ENCODE assay signal across 28 mouse cellular contexts in the genomic region with DNA sequence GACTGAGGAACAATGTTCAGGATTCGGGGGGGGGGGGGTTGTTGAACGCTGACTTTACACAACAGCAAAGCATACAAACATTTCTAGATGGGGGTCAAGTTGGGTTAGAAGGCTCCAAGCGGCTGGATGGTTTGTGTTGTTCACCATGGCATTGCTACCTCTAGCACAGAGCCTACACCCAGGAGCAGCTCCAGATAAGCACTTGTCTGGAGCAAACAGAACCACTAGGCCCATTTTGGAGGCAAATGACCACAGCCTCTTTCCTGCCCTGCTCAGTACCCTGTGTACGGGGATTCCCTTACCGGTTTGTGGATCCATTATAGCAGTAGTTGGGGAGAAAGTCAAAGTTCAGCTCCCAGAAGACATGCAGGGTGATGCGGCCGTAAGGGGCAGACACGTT. TPM values are rescaled to one million over a fixed set of nuclear protein-coding genes. Genes with fewer than 3 reads are reported as not detected.
DNase-seq lines count a peak whose midpoint lies in the region; ATAC-seq and TF ChIP-seq lines count a peak whose summit lies in the region.
"Had no signal": no experiment of that assay in that cellular context is flagged by ENCODE, and none has a peak within 500 bp of the region (broad histone marks: within the 10 kb centered on the region; RNA-seq: fewer than 3 reads in every experiment).

No protein-coding gene starts in this region.

- WGBS in liver, embryonic 11.5 days: 84% methylated on average over 8 of the region's 8 CpGs
- WGBS in liver, embryonic 14.5 days (ENCODE audit: insufficient replicate concordance): 63% methylated on average over 8 of the region's 8 CpGs
- WGBS in forebrain, embryonic 15.5 days: 90% methylated on average over 8 of the region's 8 CpGs
- 95% methylated on average over 8 of the region's 8 CpGs for WGBS in hindbrain, embryonic 10.5 days

- no peak overlapping the region for H3K4me2 ChIP-seq in liver, embryonic 11.5 days
- H3K4me2 ChIP-seq in liver, embryonic 14.5 days (ENCODE audit: low read depth): peak overlapping the region; percentile 53
- H3K4me2 ChIP-seq in forebrain, embryonic 15.5 days (replicated peaks): no peak overlapping the region
- H3K4me2 ChIP-seq: embryonic facial prominence, embryonic 13.5 days; forebrain, embryonic 13.5 days; heart, embryonic 11.5 days; hindbrain, embryonic 14.5 days had no signal

- H3K4me1 ChIP-seq in liver, embryonic 11.5 days (replicated peaks; ENCODE audit: control insufficient read depth, insufficient read depth, low read length): peaks cover 10% of the 10 kb centered on the region
- H3K4me1 ChIP-seq in liver, embryonic 14.5 days (replicated peaks; ENCODE audit: control insufficient read depth in 2 of 2, insufficient read depth in 2 of 2, low read length in 1 of 2): peaks cover 23 to 28% of the 10 kb centered on the region in 2 experiments
- no peaks in the 10 kb centered on the region for H3K4me1 ChIP-seq in forebrain, embryonic 15.5 days
- H3K4me1 ChIP-seq in hindbrain, embryonic 10.5 days (replicated peaks): no peaks in the 10 kb centered on the region
- H3K4me1 ChIP-seq: embryonic facial prominence, embryonic 13.5 days; forebrain, embryonic 13.5 days had no signal

- TF ChIP-seq CTCF in liver, embryonic 14.5 days (IDR thresholded peaks at IDR 0.05; ENCODE audit: low read depth): no peak

- no peaks in the 10 kb centered on the region for H3K27me3 ChIP-seq in liver, embryonic 11.5 days (replicated peaks; ENCODE audit: control insufficient read depth, insufficient read depth, low read length)
- H3K27me3 ChIP-seq in liver, embryonic 14.5 days (ENCODE audit: control insufficient read depth, insufficient read depth, low read length): no peaks in the 10 kb centered on the region
- no peaks in the 10 kb centered on the region for H3K27me3 ChIP-seq in forebrain, embryonic 15.5 days
- no peaks in the 10 kb centered on the region for H3K27me3 ChIP-seq in hindbrain, embryonic 10.5 days (ENCODE audit: insufficient read depth, poor library complexity, severe bottlenecking)
- H3K27me3 ChIP-seq: embryonic facial prominence, embryonic 13.5 days; forebrain, embryonic 13.5 days had no signal

- DNase-seq in c-Kit-positive CD71-positive TER-119-positive erythroid progenitor cells, embryonic 14.5 days (ENCODE audit: low spot score): peak; percentile 19
- DNase-seq in liver, embryonic 11.5 days (ENCODE audit: low spot score): no peak
- peak in 2 of 3 experiments; percentile 22 to 34 for DNase-seq in liver, embryonic 14.5 days (ENCODE audit: low read depth in 3 of 3, low spot score in 3 of 3)
- DNase-seq in spleen, postnatal 10 days (ENCODE audit: low spot score in 2 of 2): no peak
- no peak for DNase-seq in hindbrain, embryonic 10.5 days (ENCODE audit: low spot score)
- DNase-seq: adrenal gland, postnatal 10 days; adrenal gland, postnatal 36 days; cerebellum, adult 11 months; cerebellum, adult 2 months; cerebellum, adult 9-11 months; cerebellum, postnatal 25 days; embryo, embryonic 11 days; forebrain, postnatal 0 days; gastrocnemius, adult 2 months; gastrocnemius, postnatal 14 days; heart, adult 11 months had no signal

- no peak overlapping the region for H3K27ac ChIP-seq in liver, embryonic 11.5 days (ENCODE audit: low read depth, low read length)
- H3K27ac ChIP-seq in liver, embryonic 14.5 days: peak overlapping the region; percentile 67
- no peak overlapping the region for H3K27ac ChIP-seq in forebrain, embryonic 15.5 days (replicated peaks)
- H3K27ac ChIP-seq in hindbrain, embryonic 10.5 days: no peak overlapping the region
- H3K27ac ChIP-seq: embryonic facial prominence, embryonic 10.5 days; embryonic facial prominence, embryonic 13.5 days; forebrain, embryonic 10.5 days; forebrain, embryonic 13.5 days; gastrocnemius, adult 2 months; hindbrain, embryonic 14.5 days; hindbrain, postnatal 0 days had no signal

- no peaks in the 10 kb centered on the region for H3K9me3 ChIP-seq in liver, embryonic 11.5 days (ENCODE audit: control insufficient read depth, low read length)
- no peaks in the 10 kb centered on the region for H3K9me3 ChIP-seq in liver, embryonic 14.5 days (ENCODE audit: control insufficient read depth, low read length)
- H3K9me3 ChIP-seq in forebrain, embryonic 15.5 days: no peaks in the 10 kb centered on the region
- no peaks in the 10 kb centered on the region for H3K9me3 ChIP-seq in hindbrain, embryonic 10.5 days
- H3K9me3 ChIP-seq: embryonic facial prominence, embryonic 10.5 days; embryonic facial prominence, embryonic 13.5 days; forebrain, embryonic 10.5 days; forebrain, embryonic 13.5 days had no signal

- no peak overlapping the region for H3K4me3 ChIP-seq in liver, embryonic 11.5 days (ENCODE audit: low read depth, low read length)
- no peak overlapping the region for H3K4me3 ChIP-seq in liver, embryonic 14.5 days (ENCODE audit: insufficient read depth in 1 of 2, low read depth in 2 of 2, low read length in 2 of 2)
- H3K4me3 ChIP-seq in forebrain, embryonic 15.5 days: no peak overlapping the region
- H3K4me3 ChIP-seq in hindbrain, embryonic 10.5 days: no peak overlapping the region
- H3K4me3 ChIP-seq: embryonic facial prominence, embryonic 10.5 days; embryonic facial prominence, embryonic 13.5 days; forebrain, embryonic 10.5 days; forebrain, embryonic 13.5 days; gastrocnemius, adult 2 months had no signal

- ATAC-seq in liver, embryonic 11.5 days (replicated peaks; ENCODE audit: low FRiP score): peak; percentile 29; the same call in 1 of the 2 replicates
- peak; percentile 35 for ATAC-seq in liver, embryonic 14.5 days (ENCODE audit: insufficient read depth)
- no peak for ATAC-seq in forebrain, embryonic 15.5 days (replicated peaks)
- ATAC-seq: CD4-positive, CD25-positive, alpha-beta regulatory T cell, adult 4 months; forebrain, embryonic 13.5 days; forebrain, postnatal 0 days; hindbrain, postnatal 0 days; inflammation-experienced regulatory T-cells, adult 6 months had no signal

- no peaks in the 10 kb centered on the region for H3K36me3 ChIP-seq in liver, embryonic 11.5 days (ENCODE audit: control insufficient read depth, insufficient read depth, low read length)
- no peaks in the 10 kb centered on the region for H3K36me3 ChIP-seq in liver, embryonic 14.5 days (replicated peaks; ENCODE audit: control insufficient read depth, insufficient read depth, low read depth)
- peaks cover 73% of the 10 kb centered on the region for H3K36me3 ChIP-seq in forebrain, embryonic 15.5 days
- H3K36me3 ChIP-seq in hindbrain, embryonic 10.5 days: peaks cover 86% of the 10 kb centered on the region

- TF ChIP-seq EP300 in liver, embryonic 14.5 days (IDR thresholded peaks at IDR 0.05; ENCODE audit: low read depth): no peak

- no peak overlapping the region for H3K9ac ChIP-seq in liver, embryonic 11.5 days (ENCODE audit: low read depth, low read length)
- H3K9ac ChIP-seq in liver, embryonic 14.5 days (replicated peaks): no peak overlapping the region
- H3K9ac ChIP-seq in forebrain, embryonic 15.5 days (replicated peaks): no peak overlapping the region
- H3K9ac ChIP-seq: embryonic facial prominence, embryonic 13.5 days; forebrain, embryonic 13.5 days; forebrain, postnatal 0 days; hindbrain, embryonic 14.5 days had no signal

RNA-seq across cellular contexts. Expression of gene Fndc9, which starts 6.7 kb away (rescaled TPM):
- 0.13 TPM in 1 of 2 replicates, not detected in the other for polyA plus RNA-seq in liver, embryonic 11.5 days (2014; fragmentation: Nextera tagmentation; extraction: Ambion mirVana)
- polyA plus RNA-seq in liver, embryonic 14.5 days (2012; rRNA removed): not detected in 2 replicates
- polyA plus RNA-seq in liver, embryonic 14.5 days (2014; fragmentation: Nextera tagmentation; extraction: Ambion mirVana): not detected in 2 replicates
- polyA plus RNA-seq in forebrain, embryonic 15.5 days (2015; fragmentation: Nextera tagmentation; extraction: Ambion mirVana): 3.5 and 3.9 TPM in 2 replicates
- 0.40 and 0.80 TPM in 2 replicates for polyA plus RNA-seq in hindbrain, embryonic 10.5 days (2016; fragmentation: Nextera tagmentation; extraction: Ambion mirVana)
- polyA plus RNA-seq: erythroblast, embryonic 14.5 days; heart, embryonic 11.5 days; heart, postnatal 0 days had no signal

Comparison
In these comparisons a context has a peak if more than half of its experiments do, and no peak if none do; other contexts are left out.
1. DNase-seq: peak in c-Kit-positive CD71-positive TER-119-positive erythroid progenitor cells, embryonic 14.5 days (single experiment) and liver, embryonic 14.5 days (2 of 3); none in liver, embryonic 11.5 days (single experiment), spleen, postnatal 10 days (0 of 2) and hindbrain, embryonic 10.5 days (single experiment).